Mouse (Mus musculus): ENCODE measurements at regions not wholly inside any gene's neighbourhood (a gene's known extent, or its start where the extent isn't known, plus 50 kb on each side); places are given as distances from the start of the nearest gene placed in this dataset.

GRCm38 (mm10) chr2:72541246-72541645 is 65.3 kb downstream of the Cdca7 start:
- Histone ChIP-seq H3K9me3 (ENCODE audit: control insufficient read depth, insufficient read depth, low read depth, low read length) (no peaks in the 10 kb centered on the region), H3K4me1 (ENCODE audit: control insufficient read depth in 2 of 2, insufficient read depth in 2 of 2, low read length in 2 of 2, poor library complexity in 1 of 2) (no peaks in the 10 kb centered on the region), H3K4me3 (ENCODE audit: insufficient read depth in 1 of 2, low read depth in 1 of 2, low read length in 2 of 2, poor library complexity in 1 of 2, severe bottlenecking in 1 of 2) (no peak overlapping the region), H3K27ac (ENCODE audit: insufficient read depth, low read depth, low read length, poor library complexity, severe bottlenecking) (no peak overlapping the region), H3K36me3 (ENCODE audit: control insufficient read depth, insufficient read depth, low read length, poor library complexity, severe bottlenecking) (no peaks in the 10 kb centered on the region), H3K9ac (ENCODE audit: insufficient read depth, low read depth, low read length, poor library complexity, severe bottlenecking) (no peak overlapping the region)
- in situ Hi-C loops (cut with MboI; ENCODE audit: low sequenced_read_pairs in 2 of 2, unreplicated experiment in 2 of 2), result no loop called here
- no peak for DNase-seq (ENCODE audit: low read depth, low spot score)
- TF ChIP-seq HCFC1 (IDR thresholded peaks at IDR 0.05; ENCODE audit: borderline replicate concordance, insufficient read depth, low read length) (no peak), ZNF384 (IDR thresholded peaks at IDR 0.05; ENCODE audit: low read depth, low read length) (no peak), MAFK (IDR thresholded peaks at IDR 0.05; ENCODE audit: insufficient read depth, low read depth, low read length) (no peak), CHD2 (IDR thresholded peaks at IDR 0.05; ENCODE audit: low read depth, low read length) (no peak), ZC3H11A (IDR thresholded peaks at IDR 0.05; ENCODE audit: borderline replicate concordance, low read depth, low read length) (no peak)

GRCm38 (mm10) chr2:72545453-72545852 is 69.5 kb downstream of the Cdca7 start:
- Histone ChIP-seq H3K9ac (ENCODE audit: insufficient read depth, low read depth, low read length, poor library complexity, severe bottlenecking) (no peak overlapping the region), H3K9me3 (ENCODE audit: control insufficient read depth, insufficient read depth, low read depth, low read length) (no peaks in the 10 kb centered on the region), H3K4me3 (ENCODE audit: insufficient read depth in 1 of 2, low read depth in 1 of 2, low read length in 2 of 2, poor library complexity in 1 of 2, severe bottlenecking in 1 of 2) (no peak overlapping the region), H3K27ac (ENCODE audit: insufficient read depth, low read depth, low read length, poor library complexity, severe bottlenecking) (no peak overlapping the region), H3K4me1 (ENCODE audit: control insufficient read depth in 2 of 2, insufficient read depth in 2 of 2, low read length in 2 of 2, poor library complexity in 1 of 2) (no peaks in the 10 kb centered on the region), H3K36me3 (ENCODE audit: control insufficient read depth, insufficient read depth, low read length, poor library complexity, severe bottlenecking) (no peaks in the 10 kb centered on the region)
- DNase-seq (ENCODE audit: low read depth, low spot score), result no peak
- no peak for TF ChIP-seq HCFC1 (IDR thresholded peaks at IDR 0.05; ENCODE audit: borderline replicate concordance, insufficient read depth, low read length)
- TF ChIP-seq CHD2 (IDR thresholded peaks at IDR 0.05; ENCODE audit: low read depth, low read length), result no peak
- TF ChIP-seq ZNF384 (IDR thresholded peaks at IDR 0.05; ENCODE audit: low read depth, low read length), result no peak
- no peak for TF ChIP-seq MAFK (IDR thresholded peaks at IDR 0.05; ENCODE audit: insufficient read depth, low read depth, low read length)
- TF ChIP-seq ZC3H11A (IDR thresholded peaks at IDR 0.05; ENCODE audit: borderline replicate concordance, low read depth, low read length), result no peak
- in situ Hi-C loops (cut with MboI; ENCODE audit: low sequenced_read_pairs in 2 of 2, unreplicated experiment in 2 of 2), result no loop called here

GRCm38 (mm10) chr2:72546476-72546875 is 70.5 kb downstream of the Cdca7 start:
- Histone ChIP-seq H3K4me3 (ENCODE audit: insufficient read depth in 1 of 2, low read depth in 1 of 2, low read length in 2 of 2, poor library complexity in 1 of 2, severe bottlenecking in 1 of 2) (no peak overlapping the region), H3K9ac (ENCODE audit: insufficient read depth, low read depth, low read length, poor library complexity, severe bottlenecking) (no peak overlapping the region), H3K27ac (ENCODE audit: insufficient read depth, low read depth, low read length, poor library complexity, severe bottlenecking) (no peak overlapping the region), H3K9me3 (ENCODE audit: control insufficient read depth, insufficient read depth, low read depth, low read length) (no peaks in the 10 kb centered on the region), H3K4me1 (ENCODE audit: control insufficient read depth in 2 of 2, insufficient read depth in 2 of 2, low read length in 2 of 2, poor library complexity in 1 of 2) (no peaks in the 10 kb centered on the region), H3K36me3 (ENCODE audit: control insufficient read depth, insufficient read depth, low read length, poor library complexity, severe bottlenecking) (no peaks in the 10 kb centered on the region)
- in situ Hi-C loops (cut with MboI; ENCODE audit: low sequenced_read_pairs in 2 of 2, unreplicated experiment in 2 of 2), result no loop called here
- TF ChIP-seq HCFC1 (IDR thresholded peaks at IDR 0.05; ENCODE audit: borderline replicate concordance, insufficient read depth, low read length) (no peak), MAFK (IDR thresholded peaks at IDR 0.05; ENCODE audit: insufficient read depth, low read depth, low read length) (no peak), ZC3H11A (IDR thresholded peaks at IDR 0.05; ENCODE audit: borderline replicate concordance, low read depth, low read length) (no peak), CHD2 (IDR thresholded peaks at IDR 0.05; ENCODE audit: low read depth, low read length) (no peak), ZNF384 (IDR thresholded peaks at IDR 0.05; ENCODE audit: low read depth, low read length) (no peak)
- DNase-seq (ENCODE audit: low read depth, low spot score), result no peak

- H3K9me3 ChIP-seq (ENCODE audit: control insufficient read depth, insufficient read depth, low read depth, low read length), result no peaks in the 10 kb centered on the region
- no peak overlapping the region for H3K27ac ChIP-seq (ENCODE audit: insufficient read depth, low read depth, low read length, poor library complexity, severe bottlenecking)
- no peak overlapping the region for H3K4me3 ChIP-seq (ENCODE audit: insufficient read depth in 1 of 2, low read depth in 1 of 2, low read length in 2 of 2, poor library complexity in 1 of 2, severe bottlenecking in 1 of 2)
- TF ChIP-seq ZC3H11A (IDR thresholded peaks at IDR 0.05; ENCODE audit: borderline replicate concordance, low read depth, low read length) (no peak), CHD2 (IDR thresholded peaks at IDR 0.05; ENCODE audit: low read depth, low read length) (no peak), ZNF384 (IDR thresholded peaks at IDR 0.05; ENCODE audit: low read depth, low read length) (no peak)
- no peak for DNase-seq (ENCODE audit: low read depth, low spot score)
- in situ Hi-C loops (cut with MboI; ENCODE audit: low sequenced_read_pairs in 2 of 2, unreplicated experiment in 2 of 2), result no loop called here
- no peaks in the 10 kb centered on the region for H3K36me3 ChIP-seq (ENCODE audit: control insufficient read depth, insufficient read depth, low read length, poor library complexity, severe bottlenecking)
- H3K4me1 ChIP-seq (ENCODE audit: control insufficient read depth in 2 of 2, insufficient read depth in 2 of 2, low read length in 2 of 2, poor library complexity in 1 of 2), result no peaks in the 10 kb centered on the region
- H3K9ac ChIP-seq (ENCODE audit: insufficient read depth, low read depth, low read length, poor library complexity, severe bottlenecking), result no peak overlapping the region
Measured at GRCm38 (mm10) chr2:72546963-72547362, 71.0 kb downstream of the Cdca7 start.

- in situ Hi-C loops (cut with MboI; ENCODE audit: low sequenced_read_pairs in 2 of 2, unreplicated experiment in 2 of 2), result no loop called here
- Histone ChIP-seq H3K4me1 (ENCODE audit: control insufficient read depth in 2 of 2, insufficient read depth in 2 of 2, low read length in 2 of 2, poor library complexity in 1 of 2) (no peaks in the 10 kb centered on the region), H3K9ac (ENCODE audit: insufficient read depth, low read depth, low read length, poor library complexity, severe bottlenecking) (no peak overlapping the region), H3K36me3 (ENCODE audit: control insufficient read depth, insufficient read depth, low read length, poor library complexity, severe bottlenecking) (no peaks in the 10 kb centered on the region), H3K9me3 (ENCODE audit: control insufficient read depth, insufficient read depth, low read depth, low read length) (no peaks in the 10 kb centered on the region), H3K27ac (ENCODE audit: insufficient read depth, low read depth, low read length, poor library complexity, severe bottlenecking) (no peak overlapping the region), H3K4me3 (ENCODE audit: insufficient read depth in 1 of 2, low read depth in 1 of 2, low read length in 2 of 2, poor library complexity in 1 of 2, severe bottlenecking in 1 of 2) (no peak overlapping the region)
- TF ChIP-seq HCFC1 (IDR thresholded peaks at IDR 0.05; ENCODE audit: borderline replicate concordance, insufficient read depth, low read length), result no peak
- TF ChIP-seq MAFK (IDR thresholded peaks at IDR 0.05; ENCODE audit: insufficient read depth, low read depth, low read length), result no peak
- TF ChIP-seq ZNF384 (IDR thresholded peaks at IDR 0.05; ENCODE audit: low read depth, low read length), result no peak
- TF ChIP-seq ZC3H11A (IDR thresholded peaks at IDR 0.05; ENCODE audit: borderline replicate concordance, low read depth, low read length), result no peak
- TF ChIP-seq CHD2 (IDR thresholded peaks at IDR 0.05; ENCODE audit: low read depth, low read length), result no peak
- no peak for DNase-seq (ENCODE audit: low read depth, low spot score)
Measured at GRCm38 (mm10) chr2:72551268-72551667, 75.3 kb downstream of the Cdca7 start.
